Mouse (Mus musculus) heart, postnatal 0 days (tissue): Measurements from ENCODE around the gene Hdlbp. TPM values are rescaled to one million over a fixed set of nuclear protein-coding genes. Genes with fewer than 3 reads are reported as not detected.

Experiments
- ATAC-seq: fragments of 200-750 bp; cut with Nextera tagmentation; 2 replicates; pipeline ENCODE4 v1.8.0; 2017; ENCODE audit warnings: low read depth, moderate number of reproducible peaks, moderate library complexity; ENCODE audit not compliant: insufficient read depth
- DNase-seq: peaks from one replicate; pipeline ENCODE4 v3.0.0-alpha.2; 2016; ENCODE audit warnings: low spot score
- H3K27ac ChIP-seq: fragments of 300-500 bp; sonication (generic); 2 replicates; pipeline ENCODE4 v1.5.1; 2014; ENCODE audit warnings: low read depth, mild to moderate bottlenecking
- H3K27me3 ChIP-seq: fragments of 300-500 bp; sonication (generic); 2 replicates; pipeline ENCODE4 v1.6.1; 2014; ENCODE audit warnings: low read length, mixed read lengths; ENCODE audit not compliant: control insufficient read depth, insufficient read depth
- H3K36me3 ChIP-seq: fragments of 300-500 bp; sonication (generic); replicated peaks from 2 replicates; pipeline ENCODE4 v1.6.1; 2014; ENCODE audit warnings: low read length, mixed read lengths; ENCODE audit not compliant: control insufficient read depth, insufficient read depth
- H3K4me1 ChIP-seq: fragments of 300-500 bp; sonication (generic); 2 replicates; pipeline ENCODE4 v1.6.1; 2014; ENCODE audit warnings: antibody characterized with exemption; ENCODE audit not compliant: control insufficient read depth, insufficient read depth
- H3K4me2 ChIP-seq: fragments of 300-500 bp; sonication (generic); 2 replicates; pipeline ENCODE4 v1.6.1; 2014; ENCODE audit warnings: low read depth, mild to moderate bottlenecking, low read length, moderate library complexity
- H3K4me3 ChIP-seq: fragments of 300-500 bp; sonication (generic); 2 replicates; pipeline ENCODE4 v1.5.1; 2014; ENCODE audit warnings: low read depth, low read length
- H3K9ac ChIP-seq: fragments of 300-500 bp; sonication (generic); replicated peaks from 2 replicates; pipeline ENCODE4 v1.6.1; 2014; ENCODE audit warnings: low read depth, low read length, mixed read lengths
- H3K9me3 ChIP-seq: fragments of 300-500 bp; sonication (generic); replicated peaks from 2 replicates; pipeline ENCODE4 v1.6.1; 2016; ENCODE audit warnings: low read length; ENCODE audit not compliant: control insufficient read depth
- CTCF ChIP-seq: IDR thresholded peaks from 2 replicates; pipeline ENCODE4 v1.5.1; 2016; ENCODE audit warnings: antibody characterized with exemption, control low read depth, low read depth
- EP300 ChIP-seq: IDR thresholded peaks from 2 replicates; pipeline ENCODE4 v1.6.1; 2016; ENCODE audit warnings: antibody characterized with exemption, low read depth
- WGBS: fragments of 180-500 bp; shearing (Covaris S2); extraction: QIAGEN DNeasy Blood & Tissue Kit; methylation state at CpG from one replicate; pipeline ENCODE4 v1.1.7; 2014; 5-methylcytosine and 5-hydroxymethylcytosine counted together
- polyA plus RNA-seq: library from polyadenylated mRNA; unstranded; fragments of >200 nt; fragmentation: Nextera tagmentation; extraction: Ambion mirVana; gene quantifications from 2 replicates; pipeline ENCODE4 v1.2.1, GENCODE M21; 2015
- total RNA-seq: library from RNA; depleted of rRNA; stranded (reverse); fragments of >200 nt; gene quantifications from 2 replicates; pipeline ENCODE4 v1.2.3, GENCODE M21; 2014; ENCODE audit warnings: low replicate concordance; rRNA removed

Hdlbp gene
- 89.0 and 107 TPM in 2 replicates for total RNA-seq
- polyA plus RNA-seq, result 154 and 159 TPM in 2 replicates

DNA sequence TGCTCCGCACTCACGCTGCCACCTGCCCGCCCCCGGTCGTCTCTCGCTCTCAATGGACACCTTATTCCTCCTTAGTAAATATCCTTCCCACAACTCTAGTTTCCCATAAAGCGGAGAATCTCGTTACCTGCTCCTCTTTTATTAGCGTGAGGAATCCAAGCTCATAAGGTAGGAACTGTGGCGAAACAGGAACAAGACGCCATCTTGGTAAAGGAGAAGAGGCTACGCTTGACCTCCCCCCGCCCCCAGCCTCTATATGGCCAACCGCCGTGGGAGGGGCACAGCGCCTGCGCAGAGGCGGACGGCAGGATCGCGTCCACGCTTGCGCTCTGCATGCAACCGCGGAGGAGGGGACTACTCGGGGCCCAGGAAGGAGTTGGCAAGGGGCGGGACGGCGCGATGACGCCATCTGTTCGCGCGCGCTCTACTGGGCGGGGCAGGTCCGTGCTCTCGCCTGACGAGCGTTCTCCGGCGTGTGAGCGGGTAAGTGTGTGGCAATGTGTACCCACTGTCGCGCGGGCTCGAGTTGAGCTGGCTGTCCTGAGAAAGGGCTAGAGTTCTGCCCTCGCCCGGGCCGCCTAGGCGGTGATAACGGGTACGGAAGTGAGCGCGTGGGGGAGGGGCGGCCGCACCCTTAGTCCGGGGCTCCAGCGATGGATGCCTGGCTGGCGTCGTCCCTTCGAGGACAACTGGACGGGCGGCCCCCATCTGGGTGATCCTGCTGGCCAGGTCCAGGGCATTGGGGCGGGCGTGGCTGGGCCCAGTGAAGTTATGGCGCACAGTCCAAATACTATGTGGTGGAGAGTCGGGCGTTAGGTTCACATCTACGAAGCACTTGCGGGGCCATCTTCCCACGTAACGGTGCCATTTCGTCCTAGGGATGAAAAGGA, at the start of gene Hdlbp:
Gene Hdlbp, minus strand, starts transcription at position 230 of the 890 bp plus-strand sequence.
- H3K9me3 ChIP-seq, result no peaks in the 10 kb centered on the region
- H3K36me3 ChIP-seq, result no peaks in the 10 kb centered on the region
- DNase-seq (peak; percentile 99), ATAC-seq (peak; percentile 94)
- under 1% methylated on average over 74 of the region's 74 CpGs for WGBS
- H3K27me3 ChIP-seq, result no peaks in the 10 kb centered on the region
- peak within 1 kb of the TSS; percentile 97 for H3K27ac ChIP-seq
- peak within 1 kb of the TSS; percentile 84 for H3K9ac ChIP-seq
- H3K4me2 ChIP-seq, result peak within 1 kb of the TSS; percentile 64
- peaks cover 21% of the 10 kb centered on the region for H3K4me1 ChIP-seq
- H3K4me3 ChIP-seq, result peak within 1 kb of the TSS; percentile 89
- TF ChIP-seq EP300, result no peak; the same call in 1 of the 2 replicates
- TF ChIP-seq CTCF, result 0 out of 2 replicates have a peak, but pooled peaks have one; percentile 1

GRCm38 (mm10) chr1:93522325-93522724, 43.7 kb upstream of the Hdlbp start:
- Histone ChIP-seq H3K4me2 (no peak overlapping the region), H3K27me3 (no peaks in the 10 kb centered on the region), H3K4me3 (no peak overlapping the region), H3K9ac (no peak overlapping the region), H3K9me3 (no peaks in the 10 kb centered on the region), H3K36me3 (no peaks in the 10 kb centered on the region), H3K4me1 (no peaks in the 10 kb centered on the region), H3K27ac (0 out of 2 replicates have a peak overlapping the region, but pooled peaks have one; percentile 20)
- ATAC-seq (no peak), DNase-seq (no peak)
- no peak for TF ChIP-seq EP300
- 69% methylated on average over 1 of the region's 1 CpGs for WGBS

DNA sequence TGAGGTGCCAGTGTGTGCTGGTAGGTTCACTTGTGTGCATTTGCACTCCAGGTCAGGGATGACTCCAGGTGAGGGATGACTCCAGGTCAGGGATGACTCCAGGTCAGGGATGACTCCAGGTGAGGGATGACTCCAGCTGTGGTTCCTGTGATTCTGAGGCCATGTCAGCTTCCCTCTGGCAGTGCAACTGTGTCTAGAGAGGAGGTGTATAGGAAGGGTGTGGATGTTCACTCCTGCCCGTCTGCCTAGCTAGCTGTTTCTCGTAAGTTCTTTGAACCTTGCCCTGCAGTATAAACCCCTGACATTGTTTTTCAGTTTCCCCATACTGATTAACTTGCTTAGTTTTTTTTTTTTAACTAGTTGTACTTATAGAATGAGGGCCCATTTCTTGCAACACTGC, 42.9 kb upstream of the Hdlbp start:
- 71% methylated on average over 2 of the region's 2 CpGs for WGBS
- DNase-seq, result no peak
- Histone ChIP-seq H3K4me1 (no peaks in the 10 kb centered on the region), H3K4me2 (no peak overlapping the region), H3K27ac (no peak overlapping the region), H3K27me3 (no peaks in the 10 kb centered on the region), H3K9ac (no peak overlapping the region), H3K36me3 (no peaks in the 10 kb centered on the region), H3K9me3 (no peaks in the 10 kb centered on the region), H3K4me3 (no peak overlapping the region)
- TF ChIP-seq EP300 (no peak), CTCF (no peak)
- ATAC-seq, result no peak

GRCm38 (mm10) chr1:93513221-93513620, 34.6 kb upstream of the Hdlbp start:
- DNase-seq (no peak), ATAC-seq (no peak)
- 0 out of 2 replicates have a peak overlapping the region, but pooled peaks have one; percentile 95 for H3K4me2 ChIP-seq
- H3K27ac ChIP-seq, result no peak overlapping the region
- H3K27me3 ChIP-seq, result no peaks in the 10 kb centered on the region
- no peak overlapping the region for H3K4me3 ChIP-seq
- no peak for TF ChIP-seq CTCF
- TF ChIP-seq EP300, result no peak
- H3K9me3 ChIP-seq, result no peaks in the 10 kb centered on the region
- H3K9ac ChIP-seq, result no peak overlapping the region
- 0 out of 2 replicates have a peak, but pooled peaks cover 5% of the 10 kb centered on the region for H3K36me3 ChIP-seq
- peaks cover 8% of the 10 kb centered on the region for H3K4me1 ChIP-seq
- 80% methylated on average over 14 of the region's 14 CpGs for WGBS

DNA sequence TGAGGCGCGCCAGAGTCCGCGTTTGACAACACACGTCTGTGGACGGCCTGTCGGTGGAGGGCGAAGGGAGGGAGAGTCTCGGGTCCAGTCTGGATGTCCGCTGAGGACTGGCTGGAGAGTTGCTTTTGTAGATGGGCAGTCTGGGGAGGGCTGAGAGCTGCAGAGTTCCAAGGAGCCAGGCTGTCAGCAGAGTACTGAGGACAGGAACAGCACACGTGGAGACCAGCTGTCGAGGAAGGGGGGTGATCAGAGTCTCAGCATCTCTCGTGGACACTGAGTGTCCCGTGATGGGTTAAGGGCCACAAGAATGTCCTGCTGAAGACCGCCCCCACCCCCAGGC, 33.7 kb upstream of the Hdlbp start:
- Histone ChIP-seq H3K27ac (peak overlapping the region; percentile 93), H3K9ac (peak overlapping the region; percentile 86), H3K4me1 (peaks cover 8% of the 10 kb centered on the region), H3K4me2 (peak overlapping the region; percentile 95), H3K36me3 (peaks cover 9% of the 10 kb centered on the region; the same call in 1 of the 2 replicates), H3K27me3 (no peaks in the 10 kb centered on the region), H3K9me3 (no peaks in the 10 kb centered on the region), H3K4me3 (peak overlapping the region; percentile 87)
- peak; percentile 25 for DNase-seq
- peak; percentile 45 for ATAC-seq
- WGBS, result 1% methylated on average over 15 of the region's 15 CpGs
- TF ChIP-seq EP300 (no peak), CTCF (no peak)
